Mouse (Mus musculus) intestine, embryonic 16.5 days (tissue): Measurements from ENCODE around the gene Rgs17. TPM values are rescaled to one million over a fixed set of nuclear protein-coding genes. Genes with fewer than 3 reads are reported as not detected.
"Not testable (repeated sequence)": the region's sequence is repeated elsewhere in the genome, so short reads cannot be mapped to it uniquely, and the experiment has no call there.

Experiments
- ATAC-seq: fragments of 200-750 bp; cut with Nextera tagmentation; 2 replicates; pipeline ENCODE4 v1.8.0; 2017; ENCODE audit warnings: moderate TSS enrichment, moderate library complexity
- H3K27ac ChIP-seq: fragments of 300-500 bp; sonication (generic); 2 replicates; pipeline ENCODE4 v1.5.1; 2014; ENCODE audit warnings: mild to moderate bottlenecking, low read length
- H3K27me3 ChIP-seq: fragments of 300-500 bp; sonication (generic); replicated peaks from 2 replicates; pipeline ENCODE4 v1.6.1; 2014; ENCODE audit warnings: low read length, control low read depth, mixed read lengths; ENCODE audit not compliant: control insufficient read depth, insufficient read depth
- H3K36me3 ChIP-seq: fragments of 300-500 bp; sonication (generic); 2 replicates; pipeline ENCODE4 v1.6.1; 2014; ENCODE audit warnings: low read length, control low read depth; ENCODE audit not compliant: control insufficient read depth, insufficient read depth
- H3K4me1 ChIP-seq: fragments of 300-500 bp; sonication (generic); 2 replicates; pipeline ENCODE4 v1.6.1; 2014; ENCODE audit warnings: low read length, control low read depth, mixed read lengths; ENCODE audit not compliant: control insufficient read depth, insufficient read depth
- H3K4me2 ChIP-seq: fragments of 300-500 bp; sonication (generic); 2 replicates; pipeline ENCODE4 v1.6.1; 2014; ENCODE audit warnings: low read depth, low read length, control low read depth
- H3K4me3 ChIP-seq: fragments of 300-500 bp; sonication (generic); 2 replicates; pipeline ENCODE4 v1.5.1; 2014; ENCODE audit warnings: mild to moderate bottlenecking, low read length
- H3K9ac ChIP-seq: fragments of 300-500 bp; sonication (generic); 2 replicates; pipeline ENCODE4 v1.6.1; 2014; ENCODE audit warnings: low read depth, low read length
- H3K9me3 ChIP-seq: fragments of 300-500 bp; sonication (generic); 2 replicates; pipeline ENCODE4 v1.6.1; 2016; ENCODE audit warnings: low read length, control low read depth; ENCODE audit not compliant: control insufficient read depth
- WGBS: fragments of 180-500 bp; shearing (Covaris S2); extraction: QIAGEN DNeasy Blood & Tissue Kit; methylation state at CpG from one replicate; pipeline ENCODE4 v1.1.7; 2014; 5-methylcytosine and 5-hydroxymethylcytosine counted together
- polyA plus RNA-seq: library from polyadenylated mRNA; unstranded; fragments of >200 nt; fragmentation: Nextera tagmentation; extraction: Ambion mirVana; gene quantifications from 2 replicates; pipeline ENCODE4 v1.2.1, GENCODE M21; 2015

Gene Rgs17
- 0.98 and 1.6 TPM in 2 replicates for polyA plus RNA-seq

DNA sequence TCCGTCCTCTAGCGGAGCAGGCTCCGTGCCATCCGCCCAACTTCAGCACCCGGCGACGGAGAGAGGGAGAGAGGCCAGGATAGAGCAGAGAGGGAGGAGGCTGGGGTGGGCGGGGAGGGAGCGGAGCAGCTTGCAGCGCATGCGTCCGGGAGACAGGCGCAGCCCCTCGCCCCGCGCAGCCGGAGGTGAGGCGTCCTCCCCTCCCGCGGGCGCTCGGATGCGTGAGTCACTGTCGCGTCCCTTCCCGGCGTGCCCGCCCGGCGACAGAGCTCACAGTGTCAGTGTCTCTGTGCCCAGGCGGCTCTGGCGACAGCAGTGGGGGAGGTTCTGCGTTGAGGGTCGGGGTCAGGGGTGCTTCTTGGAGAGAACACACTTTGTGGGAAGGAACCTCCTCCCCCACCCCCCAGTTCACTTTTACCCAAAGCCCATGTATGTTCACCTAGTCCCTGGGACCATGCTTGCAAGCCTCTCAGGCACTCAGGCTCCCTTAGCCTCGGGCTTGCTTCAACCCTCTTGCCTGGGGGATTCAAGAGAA is at the start of gene Rgs17:
Rgs17 (minus strand) TSS at position 107 of the 535 bp plus-strand sequence.
- Histone ChIP-seq H3K36me3 (no peaks in the 10 kb centered on the region), H3K4me1 (no peaks in the 10 kb centered on the region), H3K9me3 (no peaks in the 10 kb centered on the region), H3K4me3 (peak within 1 kb of the TSS; percentile 69), H3K9ac (peak within 1 kb of the TSS; percentile 67), H3K27me3 (no peaks in the 10 kb centered on the region; the same call in 1 of the 2 replicates), H3K4me2 (peak within 1 kb of the TSS; percentile 100), H3K27ac (no peak within 1 kb of the TSS)
- ATAC-seq = peak; percentile 89
- WGBS = under 1% methylated on average over 27 of the region's 35 CpGs

DNA sequence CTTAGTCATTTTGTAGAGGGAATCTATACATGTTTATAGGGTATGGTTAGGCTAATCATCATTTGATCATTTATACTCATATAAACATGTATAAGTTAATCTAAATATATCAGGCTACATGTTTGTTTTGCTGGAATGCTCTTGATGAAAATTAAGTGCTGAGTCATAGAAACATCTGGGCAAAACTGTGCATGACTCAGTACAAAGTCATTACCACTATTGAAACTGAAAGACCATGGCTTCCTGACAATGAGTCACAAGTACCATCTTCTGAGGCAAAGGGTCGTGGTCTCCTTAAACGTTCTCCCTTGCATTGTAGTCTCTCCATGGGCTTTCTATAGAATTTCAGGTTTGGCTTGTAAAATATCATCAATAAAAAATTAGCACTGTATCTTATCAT is 45.5 kb upstream of the Rgs17 start:
- Histone ChIP-seq H3K27me3 (no peaks in the 10 kb centered on the region), H3K4me1 (no peaks in the 10 kb centered on the region), H3K27ac (no peak overlapping the region), H3K4me3 (no peak overlapping the region), H3K9me3 (no peaks in the 10 kb centered on the region), H3K36me3 (no peaks in the 10 kb centered on the region), H3K9ac (no peak overlapping the region), H3K4me2 (no peak overlapping the region)
- ATAC-seq = no peak
- WGBS = 73% methylated on average over 2 of the region's 2 CpGs

DNA sequence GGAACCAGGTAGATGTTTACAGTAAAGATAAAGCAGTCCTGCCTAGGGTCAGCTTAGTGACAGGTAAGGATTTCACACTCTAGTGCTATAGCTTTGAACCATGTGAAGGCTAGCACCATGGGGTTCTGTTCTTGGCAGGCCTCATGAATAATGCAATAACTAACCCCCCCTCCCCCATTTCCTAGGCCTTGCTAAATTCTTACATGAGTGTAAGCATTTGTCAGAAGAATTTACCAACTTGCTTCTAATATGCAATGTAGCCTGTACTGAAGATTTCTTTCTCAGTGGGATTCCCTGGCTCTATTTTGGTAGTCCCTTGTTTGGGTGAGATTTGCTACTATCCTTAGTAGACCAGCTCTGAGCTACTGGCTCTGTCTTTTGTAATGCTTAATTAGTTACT is 31.6 kb upstream of the Rgs17 start:
- H3K27ac ChIP-seq, H3K4me2 ChIP-seq, H3K4me3 ChIP-seq, ATAC-seq, H3K9me3 ChIP-seq, H3K27me3 ChIP-seq, H3K36me3 ChIP-seq, H3K4me1 ChIP-seq, H3K9ac ChIP-seq: not testable (repeated sequence)

DNA sequence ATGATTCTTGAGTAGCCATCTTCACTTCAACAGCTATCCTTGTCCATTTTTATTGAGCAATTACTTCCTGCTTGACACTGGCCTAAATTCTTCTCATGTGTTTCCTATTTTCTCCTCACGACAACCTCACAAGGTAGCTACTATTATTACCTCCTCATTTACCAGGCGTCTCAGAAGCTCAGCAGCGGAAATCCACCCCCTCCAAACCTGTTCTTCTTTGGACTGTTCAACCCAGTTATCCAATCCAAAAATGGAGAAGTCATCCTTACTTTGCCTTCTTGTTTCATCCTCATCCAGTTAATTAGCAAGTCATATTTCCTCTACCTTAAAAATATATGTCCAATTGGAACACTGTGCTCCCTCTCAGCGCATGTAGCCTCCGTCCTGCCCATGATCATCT is 2.1 kb upstream of the Rgs17 start:
- no peak overlapping the region for H3K9ac ChIP-seq
- no peak for ATAC-seq
- H3K9me3 ChIP-seq = no peaks in the 10 kb centered on the region
- no peaks in the 10 kb centered on the region for H3K36me3 ChIP-seq
- H3K27me3 ChIP-seq = no peaks in the 10 kb centered on the region; the same call in 1 of the 2 replicates
- no peak overlapping the region for H3K27ac ChIP-seq
- H3K4me1 ChIP-seq = no peaks in the 10 kb centered on the region
- no peak overlapping the region for H3K4me2 ChIP-seq
- H3K4me3 ChIP-seq = no peak overlapping the region
- 90% methylated on average over 5 of the region's 5 CpGs for WGBS

DNA sequence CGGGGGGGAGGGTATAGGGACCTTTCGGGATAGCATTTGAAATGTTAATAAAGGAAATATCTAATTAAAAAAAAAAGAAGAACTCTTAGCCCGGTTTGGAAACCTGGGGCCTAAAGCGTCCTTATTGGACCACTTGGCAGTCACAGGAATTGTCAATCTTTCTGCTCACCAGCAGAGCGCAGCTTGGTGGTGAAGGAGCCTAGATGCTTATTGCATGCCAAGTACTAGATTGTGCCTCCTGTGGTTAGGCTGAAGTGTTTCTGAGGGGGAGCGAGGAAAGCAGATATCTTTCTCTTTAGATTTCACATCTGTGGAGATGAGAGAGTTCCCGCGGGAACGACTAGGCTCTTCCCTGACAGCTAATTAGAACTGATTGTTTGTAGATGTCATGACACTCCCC is 896 bp upstream of the Rgs17 start:
- H3K4me3 ChIP-seq = no peak overlapping the region
- H3K4me2 ChIP-seq = no peak overlapping the region
- H3K9ac ChIP-seq = no peak overlapping the region
- H3K9me3 ChIP-seq = no peaks in the 10 kb centered on the region
- no peak for ATAC-seq
- 26% methylated on average over 9 of the region's 9 CpGs for WGBS
- H3K36me3 ChIP-seq = no peaks in the 10 kb centered on the region
- H3K4me1 ChIP-seq = no peaks in the 10 kb centered on the region
- H3K27ac ChIP-seq = no peak overlapping the region
- no peaks in the 10 kb centered on the region; the same call in 1 of the 2 replicates for H3K27me3 ChIP-seq

DNA sequence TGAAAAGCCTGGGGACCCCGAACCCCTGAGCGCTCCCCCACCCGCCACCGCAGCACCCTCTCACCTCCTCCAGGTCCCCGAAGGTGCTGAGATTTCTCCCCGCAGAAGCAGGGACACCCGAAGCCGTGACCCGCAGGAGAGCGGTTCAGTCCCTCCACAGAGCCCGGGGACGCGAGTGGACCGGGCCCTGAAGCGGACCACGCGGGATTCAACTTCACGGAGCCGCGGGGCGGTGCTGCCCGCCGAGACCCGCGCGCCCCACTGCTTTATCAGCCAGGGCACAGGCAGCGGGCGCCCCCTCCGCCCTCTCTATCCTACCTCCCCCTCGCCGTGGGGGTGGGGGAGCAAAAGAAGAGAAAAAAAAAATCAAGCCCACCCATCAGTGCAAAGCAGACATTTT is 429 bp downstream of the Rgs17 start:
- under 1% methylated on average over 31 of the region's 31 CpGs for WGBS
- peak overlapping the region; percentile 69 for H3K4me3 ChIP-seq
- no peak overlapping the region for H3K27ac ChIP-seq
- no peaks in the 10 kb centered on the region for H3K4me1 ChIP-seq
- no peaks in the 10 kb centered on the region; the same call in 1 of the 2 replicates for H3K27me3 ChIP-seq
- peak overlapping the region; percentile 67 for H3K9ac ChIP-seq
- H3K36me3 ChIP-seq = no peaks in the 10 kb centered on the region
- ATAC-seq = peak; percentile 29
- H3K9me3 ChIP-seq = no peaks in the 10 kb centered on the region
- peak overlapping the region; percentile 100 for H3K4me2 ChIP-seq

DNA sequence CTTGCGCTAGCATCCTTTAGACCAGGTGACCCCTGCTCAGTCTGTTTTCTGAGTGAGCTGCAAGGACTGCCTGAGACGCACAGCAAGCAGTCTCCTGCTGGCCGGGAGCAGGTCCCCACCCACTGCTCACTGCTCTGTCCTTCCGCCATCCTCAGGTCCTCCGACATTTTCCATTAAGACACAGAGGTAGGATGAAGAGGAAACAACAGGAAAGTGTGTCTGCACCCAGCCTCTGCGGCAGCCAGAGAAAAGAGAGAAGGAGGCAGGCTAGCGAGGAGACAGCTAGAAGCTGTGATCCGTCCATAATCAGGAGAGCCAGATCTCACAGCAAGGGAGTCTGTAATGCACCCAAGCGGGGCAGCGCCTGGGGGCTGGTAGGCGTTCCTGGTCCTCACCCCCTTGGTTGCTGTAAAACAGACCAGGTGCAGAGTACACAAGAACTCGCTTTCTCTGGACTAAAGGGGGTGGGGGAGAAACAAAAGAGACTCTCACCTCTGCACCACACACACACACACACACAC is 1.1 kb downstream of the Rgs17 start:
- whole genome bisulfite sequencing = 2% methylated on average over 12 of the region's 12 CpGs
- peak overlapping the region; percentile 69 for H3K4me3 ChIP-seq

DNA sequence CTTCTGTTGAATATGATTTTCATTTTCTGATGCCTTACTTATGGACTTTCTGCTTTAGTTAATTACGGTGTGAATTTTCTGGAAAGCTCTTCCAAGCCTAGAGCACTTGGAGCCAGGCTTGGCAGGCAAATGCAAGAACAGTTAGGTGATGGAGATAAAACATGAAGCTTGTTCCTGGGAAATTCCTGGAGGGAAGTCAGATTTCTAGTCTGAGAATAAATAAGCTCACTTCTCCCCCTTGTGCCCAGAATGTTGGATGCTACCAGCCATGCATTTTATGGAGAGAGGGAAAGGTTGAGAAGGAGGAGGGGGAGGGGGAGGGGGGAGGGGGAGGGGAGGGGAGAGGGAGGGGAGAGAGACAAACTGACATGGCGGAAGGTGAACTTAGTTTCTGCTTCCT is 17.8 kb downstream of the Rgs17 start:
- no peaks in the 10 kb centered on the region for H3K36me3 ChIP-seq
- H3K27ac ChIP-seq = no peak overlapping the region
- H3K4me3 ChIP-seq = no peak overlapping the region
- H3K4me2 ChIP-seq = no peak overlapping the region
- H3K4me1 ChIP-seq = no peaks in the 10 kb centered on the region
- 90% methylated on average over 2 of the region's 2 CpGs for WGBS
- H3K9ac ChIP-seq = no peak overlapping the region
- H3K9me3 ChIP-seq = no peaks in the 10 kb centered on the region
- no peaks in the 10 kb centered on the region for H3K27me3 ChIP-seq
- ATAC-seq = no peak

More for the DNA sequence above, 1.1 kb downstream of the Rgs17 start:
- Histone ChIP-seq H3K4me1 (no peaks in the 10 kb centered on the region), H3K4me2 (peak overlapping the region; percentile 100), H3K36me3 (no peaks in the 10 kb centered on the region), H3K9ac (peak overlapping the region; percentile 43; the same call in 1 of the 2 replicates), H3K27ac (no peak overlapping the region), H3K27me3 (no peaks in the 10 kb centered on the region; the same call in 1 of the 2 replicates), H3K9me3 (no peaks in the 10 kb centered on the region)
- ATAC-seq = peak; percentile 68

DNA sequence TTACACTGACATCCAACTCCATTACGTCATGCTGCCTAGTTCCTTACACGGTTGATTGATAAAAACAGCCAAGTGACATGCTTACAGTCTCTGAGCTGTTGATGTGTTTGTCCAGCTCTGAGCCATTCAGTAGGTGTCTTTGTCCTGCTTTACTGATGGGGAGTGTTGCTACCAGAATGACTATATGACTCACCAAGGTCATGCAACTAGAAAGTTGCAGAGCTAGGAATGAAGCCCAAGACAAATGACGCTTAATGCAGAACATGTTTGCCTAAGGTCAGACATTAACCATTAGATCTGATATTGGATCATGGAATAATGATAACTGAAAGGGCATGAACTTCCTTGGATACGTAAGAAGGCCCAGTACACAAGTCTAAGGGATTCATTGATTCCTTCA is 20.4 kb downstream of the Rgs17 start:
- ATAC-seq = peak; percentile 59
- H3K9me3 ChIP-seq = no peaks in the 10 kb centered on the region
- WGBS = 58% methylated on average over 4 of the region's 4 CpGs
- no peak overlapping the region for H3K27ac ChIP-seq
- no peaks in the 10 kb centered on the region for H3K27me3 ChIP-seq
- H3K9ac ChIP-seq = no peak overlapping the region
- no peaks in the 10 kb centered on the region for H3K36me3 ChIP-seq
- H3K4me3 ChIP-seq = no peak overlapping the region
- H3K4me1 ChIP-seq = no peaks in the 10 kb centered on the region
- H3K4me2 ChIP-seq = no peak overlapping the region

DNA sequence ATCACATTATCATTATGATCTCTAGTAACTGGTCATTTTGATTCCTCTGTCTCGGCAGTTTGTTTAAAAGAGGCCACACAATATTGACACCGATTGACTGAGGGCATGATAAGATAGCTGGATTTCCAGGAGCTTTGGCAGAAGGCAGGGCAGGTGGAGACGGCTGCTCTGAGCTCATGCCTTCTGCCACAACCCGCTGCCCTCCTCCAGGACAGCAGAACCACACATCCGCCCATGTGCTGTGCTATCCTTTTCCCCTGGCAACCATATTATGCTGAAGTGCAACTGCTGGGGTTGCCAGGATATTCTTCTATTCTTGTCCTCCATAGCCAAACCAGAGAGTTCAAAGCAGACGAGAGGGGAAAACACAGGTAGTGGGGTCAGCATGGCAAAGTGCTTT is 21.5 kb downstream of the Rgs17 start:
- WGBS = 51% methylated on average over 6 of the region's 6 CpGs
- Histone ChIP-seq H3K27me3 (no peaks in the 10 kb centered on the region), H3K36me3 (no peaks in the 10 kb centered on the region), H3K9ac (no peak overlapping the region), H3K9me3 (no peaks in the 10 kb centered on the region), H3K4me1 (no peaks in the 10 kb centered on the region), H3K4me3 (no peak overlapping the region), H3K4me2 (no peak overlapping the region), H3K27ac (no peak overlapping the region)
- ATAC-seq = no peak
